Mouse (Mus musculus) midbrain, embryonic 16.5 days (tissue): ENCODE measurements around the gene 2210011C24Rik. TPM values are rescaled to one million over a fixed set of nuclear protein-coding genes. Genes with fewer than 3 reads are reported as not detected.

ENCODE experiments used
- ATAC-seq: fragments of 200-750 bp; cut with Nextera tagmentation; 2 replicates; pipeline ENCODE4 v1.8.0; 2017; ENCODE audit warnings: moderate TSS enrichment
- H3K27ac ChIP-seq: fragments of 300-500 bp; sonication (generic); 2 replicates; pipeline ENCODE4 v1.5.1; 2014; ENCODE audit warnings: mild to moderate bottlenecking, low read length, mixed read lengths
- H3K27me3 ChIP-seq: fragments of 300-500 bp; sonication (generic); 2 replicates; pipeline ENCODE4 v1.6.1; 2014; ENCODE audit warnings: low read depth, low read length, mixed read lengths; ENCODE audit not compliant: control insufficient read depth, insufficient read depth
- H3K36me3 ChIP-seq: fragments of 300-500 bp; sonication (generic); 2 replicates; pipeline ENCODE4 v1.6.1; 2014; ENCODE audit warnings: mild to moderate bottlenecking, low read length, moderate library complexity, mixed read lengths; ENCODE audit not compliant: control insufficient read depth, insufficient read depth
- H3K4me1 ChIP-seq: fragments of 300-500 bp; sonication (generic); 2 replicates; pipeline ENCODE4 v1.6.1; 2014; ENCODE audit warnings: mild to moderate bottlenecking, low read length, mixed read lengths; ENCODE audit not compliant: control insufficient read depth, insufficient read depth
- H3K4me2 ChIP-seq: fragments of 300-500 bp; sonication (generic); 2 replicates; pipeline ENCODE4 v1.6.1; 2014; ENCODE audit warnings: mild to moderate bottlenecking, low read length, mixed read lengths
- H3K4me3 ChIP-seq: fragments of 300-500 bp; sonication (generic); 2 replicates; pipeline ENCODE4 v1.5.1; 2014; ENCODE audit warnings: low read depth, mild to moderate bottlenecking, low read length, moderate library complexity, mixed read lengths
- H3K9ac ChIP-seq: fragments of 300-500 bp; sonication (generic); 2 replicates; pipeline ENCODE4 v1.6.1; 2014; ENCODE audit warnings: low read depth, low read length, mixed read lengths
- H3K9me3 ChIP-seq: fragments of 300-500 bp; sonication (generic); replicated peaks from 2 replicates; pipeline ENCODE4 v1.6.1; 2014; ENCODE audit warnings: mild to moderate bottlenecking, low read length, mixed read lengths; ENCODE audit not compliant: control insufficient read depth, poor library complexity, severe bottlenecking
- WGBS: fragments of 180-500 bp; shearing (Covaris S2); extraction: QIAGEN DNeasy Blood & Tissue Kit; methylation state at CpG from one replicate; pipeline ENCODE4 v1.1.7; 2014; 5-methylcytosine and 5-hydroxymethylcytosine counted together
- polyA plus RNA-seq: library from polyadenylated mRNA; unstranded; fragments of >200 nt; fragmentation: Nextera tagmentation; extraction: Ambion mirVana; gene quantifications from 2 replicates; pipeline ENCODE4 v1.2.1, GENCODE M21; 2015

Gene 2210011C24Rik
- polyA plus RNA-seq, 1 experiment from 2014 or later, result 0.28 TPM

DNA sequence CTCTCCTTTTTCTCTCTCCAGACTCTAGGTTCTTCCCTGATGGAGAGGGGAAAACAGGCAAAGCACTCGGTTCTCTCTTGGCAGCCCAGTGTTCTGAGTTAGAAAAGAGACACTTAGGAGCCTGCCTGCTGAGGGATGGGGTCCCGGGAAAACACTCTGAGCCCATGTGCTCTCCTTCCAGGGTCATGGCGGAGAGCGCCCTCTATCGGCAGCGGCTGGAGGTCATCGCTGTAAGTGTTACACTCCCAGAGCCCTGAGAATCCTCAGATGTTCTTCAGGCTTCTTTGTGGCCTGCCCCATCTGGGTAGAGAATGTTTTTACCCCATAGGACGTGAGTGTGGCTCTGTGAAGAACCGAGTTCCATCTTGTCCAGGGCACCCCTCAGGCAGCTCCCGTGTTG, 12.2 kb upstream of the 2210011C24Rik start:
- H3K9me3 ChIP-seq, result no peaks in the 10 kb centered on the region
- peaks cover 27% of the 10 kb centered on the region for H3K27me3 ChIP-seq
- 14% methylated on average over 10 of the region's 10 CpGs for WGBS
- H3K4me2 ChIP-seq, result no peak overlapping the region
- H3K9ac ChIP-seq, result no peak overlapping the region
- H3K4me1 ChIP-seq, result peaks cover 5% of the 10 kb centered on the region; the same call in 1 of the 2 replicates
- no peak overlapping the region for H3K4me3 ChIP-seq
- H3K27ac ChIP-seq, result no peak overlapping the region
- H3K36me3 ChIP-seq, result no peaks in the 10 kb centered on the region
- ATAC-seq, result no peak

- WGBS, result 63% methylated on average over 1 of the region's 1 CpGs
- no peak for ATAC-seq
- H3K4me1 ChIP-seq, result peaks cover 5% of the 10 kb centered on the region; the same call in 1 of the 2 replicates
- peaks cover 26% of the 10 kb centered on the region for H3K27me3 ChIP-seq
- no peak overlapping the region for H3K4me2 ChIP-seq
- H3K36me3 ChIP-seq, result no peaks in the 10 kb centered on the region
- H3K4me3 ChIP-seq, result no peak overlapping the region
- no peaks in the 10 kb centered on the region for H3K9me3 ChIP-seq
- no peak overlapping the region for H3K9ac ChIP-seq
- no peak overlapping the region for H3K27ac ChIP-seq
Observed at GRCm38 (mm10) chr8:84023631-84024030, 11.7 kb upstream of the 2210011C24Rik start.

- H3K9me3 ChIP-seq, result no peaks in the 10 kb centered on the region
- H3K27ac ChIP-seq, result no peak overlapping the region
- ATAC-seq, result no peak
- WGBS, result 57% methylated on average over 5 of the region's 5 CpGs
- H3K9ac ChIP-seq, result no peak overlapping the region
- peaks cover 5% of the 10 kb centered on the region; the same call in 1 of the 2 replicates for H3K4me1 ChIP-seq
- H3K4me3 ChIP-seq, result no peak overlapping the region
- H3K27me3 ChIP-seq, result peaks cover 21% of the 10 kb centered on the region
- H3K4me2 ChIP-seq, result no peak overlapping the region
- H3K36me3 ChIP-seq, result no peaks in the 10 kb centered on the region
Observed at GRCm38 (mm10) chr8:84023085-84023484, 11.1 kb upstream of the 2210011C24Rik start.

- H3K4me3 ChIP-seq, result no peak overlapping the region
- peaks cover 13% of the 10 kb centered on the region for H3K27me3 ChIP-seq
- WGBS, result 37% methylated on average over 12 of the region's 12 CpGs
- H3K27ac ChIP-seq, result no peak overlapping the region
- no peak for ATAC-seq
- no peaks in the 10 kb centered on the region for H3K9me3 ChIP-seq
- H3K9ac ChIP-seq, result no peak overlapping the region
- peaks cover 5% of the 10 kb centered on the region; the same call in 1 of the 2 replicates for H3K4me1 ChIP-seq
- H3K4me2 ChIP-seq, result no peak overlapping the region
- H3K36me3 ChIP-seq, result no peaks in the 10 kb centered on the region
Observed at GRCm38 (mm10) chr8:84021569-84021968, 9.6 kb upstream of the 2210011C24Rik start.

DNA sequence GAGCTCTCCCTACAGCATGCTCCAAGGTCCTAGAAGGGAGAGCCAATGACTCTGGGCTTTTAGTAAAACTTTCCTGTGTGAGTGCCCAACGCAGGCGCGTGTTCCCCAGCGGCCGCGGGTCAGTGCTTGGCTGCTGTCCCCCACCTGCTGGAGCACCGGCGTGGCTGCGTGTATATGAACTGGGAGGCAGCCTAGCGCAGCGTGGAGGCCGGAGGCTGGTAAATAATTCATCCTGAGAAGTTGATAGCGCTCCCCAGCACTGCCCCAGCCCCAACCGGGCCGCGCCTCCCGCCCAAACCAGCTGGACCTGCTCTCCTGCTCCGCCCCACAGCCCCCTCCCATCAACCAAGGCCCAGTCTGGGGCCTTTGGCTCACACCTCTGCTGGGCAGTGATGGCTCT, 9.1 kb upstream of the 2210011C24Rik start, which contains the start of gene Palm3:
Palm3 (plus strand) TSS at position 376 of the 400 bp plus-strand sequence.
- no peak within 1 kb of the TSS for H3K9ac ChIP-seq
- peaks cover 5% of the 10 kb centered on the region; the same call in 1 of the 2 replicates for H3K4me1 ChIP-seq
- H3K4me3 ChIP-seq, result no peak within 1 kb of the TSS
- WGBS, result 9% methylated on average over 18 of the region's 18 CpGs
- no peak for ATAC-seq
- peaks cover 12% of the 10 kb centered on the region for H3K27me3 ChIP-seq
- no peak within 1 kb of the TSS for H3K27ac ChIP-seq
- H3K4me2 ChIP-seq, result no peak within 1 kb of the TSS
- H3K36me3 ChIP-seq, result no peaks in the 10 kb centered on the region
- H3K9me3 ChIP-seq, result no peaks in the 10 kb centered on the region

GRCm38 (mm10) chr8:84019738-84020137, 7.8 kb upstream of the 2210011C24Rik start:
- WGBS, result 86% methylated on average over 9 of the region's 9 CpGs
- Histone ChIP-seq H3K4me2 (no peak overlapping the region), H3K36me3 (no peaks in the 10 kb centered on the region), H3K9ac (no peak overlapping the region), H3K27ac (no peak overlapping the region), H3K4me1 (no peaks in the 10 kb centered on the region; the same call in 1 of the 2 replicates), H3K4me3 (no peak overlapping the region), H3K27me3 (peaks cover 12% of the 10 kb centered on the region), H3K9me3 (no peaks in the 10 kb centered on the region)
- no peak for ATAC-seq

- WGBS, result 94% methylated on average over 5 of the region's 5 CpGs
- ATAC-seq, result no peak
Observed at GRCm38 (mm10) chr8:84015833-84016232, 3.9 kb upstream of the 2210011C24Rik start.

GRCm38 (mm10) chr8:84012499-84013165, 661 bp upstream of the 2210011C24Rik start:
- H3K9me3 ChIP-seq, result no peaks in the 10 kb centered on the region
- H3K36me3 ChIP-seq, result no peaks in the 10 kb centered on the region
- H3K27me3 ChIP-seq, result peaks cover 22% of the 10 kb centered on the region
- peak overlapping the region; percentile 94 for H3K4me2 ChIP-seq
- H3K4me1 ChIP-seq, result peaks cover 22% of the 10 kb centered on the region
- peak overlapping the region; percentile 58 for H3K4me3 ChIP-seq
- ATAC-seq, result no peak
- 2% methylated on average over 35 of the region's 35 CpGs for WGBS
- H3K27ac ChIP-seq, result no peak overlapping the region
- peak overlapping the region; percentile 40; the same call in 1 of the 2 replicates for H3K9ac ChIP-seq

More at GRCm38 (mm10) chr8:84015833-84016232, 3.9 kb upstream of the 2210011C24Rik start:
- no peak overlapping the region for H3K9ac ChIP-seq
- no peaks in the 10 kb centered on the region for H3K9me3 ChIP-seq
- peaks cover 16% of the 10 kb centered on the region for H3K4me1 ChIP-seq
- no peaks in the 10 kb centered on the region for H3K36me3 ChIP-seq
- no peak overlapping the region for H3K4me3 ChIP-seq
- no peak overlapping the region for H3K4me2 ChIP-seq
- peaks cover 21% of the 10 kb centered on the region for H3K27me3 ChIP-seq
- no peak overlapping the region for H3K27ac ChIP-seq
